ENCODE assay signal across 19 mouse cellular contexts in genomic region chr16:32641440-32642219, GRCm38 (mm10). TPM values are rescaled to one million over a fixed set of nuclear protein-coding genes. Genes with fewer than 3 reads are reported as not detected.
DNase-seq lines count a peak whose midpoint lies in the region; ATAC-seq and TF ChIP-seq lines count a peak whose summit lies in the region.
"Had no signal": no experiment of that assay in that cellular context is flagged by ENCODE, and none has a peak within 500 bp of the region (broad histone marks: within the 10 kb centered on the region; RNA-seq: fewer than 3 reads in every experiment).

No protein-coding gene starts in this region.

- DNase-seq in embryonic facial prominence, embryonic 10.5 days (ENCODE audit: low spot score) = no peak
- no peak for DNase-seq in kidney, postnatal 36 days
- DNase-seq in midbrain, postnatal 0 days (ENCODE audit: low spot score) = no peak
- no peak for DNase-seq in adrenal gland, postnatal 10 days
- DNase-seq: cerebellum, adult 11 months; heart, postnatal 14 days; liver, postnatal 0 days; lung, postnatal 4 days; right cerebral cortex, postnatal 4 days; thymus, postnatal 25 days had no signal

- no peak overlapping the region for H3K4me3 ChIP-seq in embryonic facial prominence, embryonic 15.5 days (replicated peaks)
- H3K4me3 ChIP-seq in embryonic facial prominence, embryonic 10.5 days = no peak overlapping the region
- H3K4me3 ChIP-seq in kidney, embryonic 14.5 days (ENCODE audit: low read length) = no peak overlapping the region
- no peak overlapping the region for H3K4me3 ChIP-seq in midbrain, postnatal 0 days (ENCODE audit: low read depth, low read length)
- H3K4me3 ChIP-seq in midbrain, embryonic 15.5 days = no peak overlapping the region
- no peak overlapping the region for H3K4me3 ChIP-seq in neural tube, embryonic 15.5 days (replicated peaks)
- H3K4me3 ChIP-seq: layer of hippocampus, adult 2 months; left cerebral cortex, adult 2 months; limb, embryonic 15.5 days; neural tube, embryonic 12.5 days had no signal

- 0 out of 2 replicates have a peak overlapping the region, but pooled peaks have one; percentile 11 for H3K27ac ChIP-seq in embryonic facial prominence, embryonic 15.5 days (replicated peaks)
- no peak overlapping the region for H3K27ac ChIP-seq in embryonic facial prominence, embryonic 10.5 days (replicated peaks)
- H3K27ac ChIP-seq in kidney, embryonic 14.5 days (ENCODE audit: low read depth, low read length) = no peak overlapping the region
- 0 out of 2 replicates have a peak overlapping the region, but pooled peaks have one; percentile 26 for H3K27ac ChIP-seq in midbrain, postnatal 0 days (ENCODE audit: low read depth, low read length)
- H3K27ac ChIP-seq in midbrain, embryonic 15.5 days = no peak overlapping the region
- H3K27ac ChIP-seq in neural tube, embryonic 15.5 days (replicated peaks) = peak overlapping the region; percentile 35
- H3K27ac ChIP-seq: layer of hippocampus, adult 2 months; left cerebral cortex, adult 2 months; limb, embryonic 15.5 days; neural tube, embryonic 12.5 days had no signal

- WGBS in embryonic facial prominence, embryonic 15.5 days = 57% methylated on average over 20 of the region's 20 CpGs
- WGBS in embryonic facial prominence, embryonic 10.5 days = 71% methylated on average over 20 of the region's 20 CpGs
- WGBS in kidney, embryonic 14.5 days = 60% methylated on average over 18 of the region's 20 CpGs
- WGBS in midbrain, postnatal 0 days = 63% methylated on average over 19 of the region's 20 CpGs
- 64% methylated on average over 20 of the region's 20 CpGs for WGBS in midbrain, embryonic 15.5 days
- WGBS in neural tube, embryonic 15.5 days = 61% methylated on average over 19 of the region's 20 CpGs

- no peaks in the 10 kb centered on the region for H3K27me3 ChIP-seq in embryonic facial prominence, embryonic 15.5 days
- 0 out of 2 replicates have a peak, but pooled peaks cover 3% of the 10 kb centered on the region for H3K27me3 ChIP-seq in embryonic facial prominence, embryonic 10.5 days (replicated peaks; ENCODE audit: low read depth, poor library complexity, severe bottlenecking)
- H3K27me3 ChIP-seq in kidney, embryonic 14.5 days (ENCODE audit: control insufficient read depth, insufficient read depth, low read length) = no peaks in the 10 kb centered on the region
- no peaks in the 10 kb centered on the region for H3K27me3 ChIP-seq in midbrain, postnatal 0 days (ENCODE audit: insufficient read depth, low read length)
- no peaks in the 10 kb centered on the region for H3K27me3 ChIP-seq in midbrain, embryonic 15.5 days (replicated peaks)
- no peaks in the 10 kb centered on the region for H3K27me3 ChIP-seq in neural tube, embryonic 15.5 days (replicated peaks)
- H3K27me3 ChIP-seq: limb, embryonic 15.5 days; neural tube, embryonic 12.5 days had no signal

- no peak for ATAC-seq in embryonic facial prominence, embryonic 15.5 days (ENCODE audit: insufficient number of reproducible peaks, low FRiP score, low TSS enrichment, low read depth)
- no peak for ATAC-seq in kidney, embryonic 14.5 days (ENCODE audit: low FRiP score, low TSS enrichment)
- ATAC-seq in midbrain, postnatal 0 days (ENCODE audit: low FRiP score) = no peak
- no peak for ATAC-seq in midbrain, embryonic 15.5 days (replicated peaks)
- ATAC-seq in neural tube, embryonic 15.5 days (ENCODE audit: low FRiP score) = no peak
- ATAC-seq: intestine, embryonic 16.5 days; liver, postnatal 0 days had no signal

- H3K4me2 ChIP-seq in embryonic facial prominence, embryonic 15.5 days (replicated peaks) = no peak overlapping the region
- H3K4me2 ChIP-seq in kidney, embryonic 14.5 days (replicated peaks; ENCODE audit: low read depth, low read length) = peak overlapping the region; percentile 19; the same call in 1 of the 2 replicates
- H3K4me2 ChIP-seq in midbrain, postnatal 0 days (ENCODE audit: low read depth, low read length, poor library complexity, severe bottlenecking) = peak overlapping the region; percentile 19; the same call in 1 of the 2 replicates
- no peak overlapping the region for H3K4me2 ChIP-seq in midbrain, embryonic 15.5 days
- peak overlapping the region; percentile 29 for H3K4me2 ChIP-seq in neural tube, embryonic 15.5 days
- H3K4me2 ChIP-seq: limb, embryonic 15.5 days; neural tube, embryonic 12.5 days had no signal

- peaks cover 40% of the 10 kb centered on the region for H3K4me1 ChIP-seq in embryonic facial prominence, embryonic 15.5 days
- H3K4me1 ChIP-seq in embryonic facial prominence, embryonic 10.5 days = peaks cover 30% of the 10 kb centered on the region
- H3K4me1 ChIP-seq in kidney, embryonic 14.5 days (ENCODE audit: control insufficient read depth, insufficient read depth, low read length) = peaks cover 26% of the 10 kb centered on the region
- peaks cover 9% of the 10 kb centered on the region; the same call in 1 of the 2 replicates for H3K4me1 ChIP-seq in midbrain, postnatal 0 days (ENCODE audit: insufficient read depth, low read length)
- peaks cover 24% of the 10 kb centered on the region for H3K4me1 ChIP-seq in midbrain, embryonic 15.5 days
- H3K4me1 ChIP-seq in neural tube, embryonic 15.5 days = peaks cover 38% of the 10 kb centered on the region

- H3K36me3 ChIP-seq in embryonic facial prominence, embryonic 15.5 days = no peaks in the 10 kb centered on the region
- H3K36me3 ChIP-seq in embryonic facial prominence, embryonic 10.5 days (replicated peaks) = no peaks in the 10 kb centered on the region; the same call in 1 of the 2 replicates
- H3K36me3 ChIP-seq in kidney, embryonic 14.5 days (ENCODE audit: control insufficient read depth, insufficient read depth, low read length) = no peaks in the 10 kb centered on the region
- no peaks in the 10 kb centered on the region for H3K36me3 ChIP-seq in midbrain, postnatal 0 days (ENCODE audit: insufficient read depth, low read length)
- H3K36me3 ChIP-seq in midbrain, embryonic 15.5 days (replicated peaks) = no peaks in the 10 kb centered on the region
- H3K36me3 ChIP-seq in neural tube, embryonic 15.5 days = no peaks in the 10 kb centered on the region
- H3K36me3 ChIP-seq: limb, embryonic 15.5 days; neural tube, embryonic 12.5 days had no signal

- no peak for TF ChIP-seq CTCF in midbrain, postnatal 0 days (IDR thresholded peaks at IDR 0.05)

- H3K9ac ChIP-seq in embryonic facial prominence, embryonic 15.5 days = no peak overlapping the region
- H3K9ac ChIP-seq in kidney, embryonic 14.5 days (ENCODE audit: low read depth, low read length) = 0 out of 2 replicates have a peak overlapping the region, but pooled peaks have one; percentile 2
- H3K9ac ChIP-seq in midbrain, postnatal 0 days (replicated peaks; ENCODE audit: low read length, poor library complexity, severe bottlenecking) = no peak overlapping the region
- no peak overlapping the region for H3K9ac ChIP-seq in midbrain, embryonic 15.5 days
- H3K9ac ChIP-seq in neural tube, embryonic 15.5 days (replicated peaks) = peak overlapping the region; percentile 20; the same call in 1 of the 2 replicates
- H3K9ac ChIP-seq: limb, embryonic 15.5 days; liver, postnatal 0 days; neural tube, embryonic 12.5 days had no signal

- H3K9me3 ChIP-seq in embryonic facial prominence, embryonic 15.5 days (replicated peaks) = no peaks in the 10 kb centered on the region
- no peaks in the 10 kb centered on the region for H3K9me3 ChIP-seq in embryonic facial prominence, embryonic 10.5 days
- no peaks in the 10 kb centered on the region for H3K9me3 ChIP-seq in kidney, embryonic 14.5 days (ENCODE audit: control insufficient read depth, low read length)
- no peaks in the 10 kb centered on the region for H3K9me3 ChIP-seq in midbrain, postnatal 0 days (ENCODE audit: low read length)
- no peaks in the 10 kb centered on the region for H3K9me3 ChIP-seq in midbrain, embryonic 15.5 days
- H3K9me3 ChIP-seq in neural tube, embryonic 15.5 days (replicated peaks) = no peaks in the 10 kb centered on the region
- H3K9me3 ChIP-seq: limb, embryonic 15.5 days; neural tube, embryonic 12.5 days had no signal

RNA-seq across cellular contexts. Expression of gene Tnk2, which starts 2.0 kb away (rescaled TPM):
- polyA plus RNA-seq in embryonic facial prominence, embryonic 15.5 days (2015; fragmentation: Nextera tagmentation; extraction: Ambion mirVana) = 16.3 and 19.3 TPM in 2 replicates
- polyA plus RNA-seq in embryonic facial prominence, embryonic 10.5 days (2016; fragmentation: Nextera tagmentation; extraction: Ambion mirVana) = 8.6 and 8.7 TPM in 2 replicates
- 10.7 and 11.0 TPM in 2 replicates for polyA plus RNA-seq in kidney, embryonic 14.5 days (2014; fragmentation: Nextera tagmentation; extraction: Ambion mirVana)
- 69.1 and 81.7 TPM in 2 replicates for total RNA-seq in midbrain, postnatal 0 days (2014; rRNA removed)
- polyA plus RNA-seq in midbrain, postnatal 0 days (2015; fragmentation: Nextera tagmentation; extraction: Ambion mirVana) = 15.7 and 16.5 TPM in 2 replicates
- 22.0 and 24.2 TPM in 2 replicates for polyA plus RNA-seq in midbrain, embryonic 15.5 days (2015; fragmentation: Nextera tagmentation; extraction: Ambion mirVana)
- polyA plus RNA-seq in neural tube, embryonic 15.5 days (2015; fragmentation: Nextera tagmentation; extraction: Ambion mirVana) = 20.0 and 23.2 TPM in 2 replicates
- 10 to 100 TPM; 45.1 to 85.2 TPM for total RNA-seq in adrenal gland, postnatal 10 days (2021)

RNA-seq across cellular contexts. Expression of gene Tfrc, which starts 32.9 kb away (rescaled TPM):
- 19.8 and 24.0 TPM in 2 replicates for polyA plus RNA-seq in embryonic facial prominence, embryonic 15.5 days (2015; fragmentation: Nextera tagmentation; extraction: Ambion mirVana)
- 50.0 and 61.5 TPM in 2 replicates for polyA plus RNA-seq in embryonic facial prominence, embryonic 10.5 days (2016; fragmentation: Nextera tagmentation; extraction: Ambion mirVana)
- polyA plus RNA-seq in kidney, embryonic 14.5 days (2014; fragmentation: Nextera tagmentation; extraction: Ambion mirVana) = 38.1 and 62.0 TPM in 2 replicates
- 51.2 and 91.4 TPM in 2 replicates for total RNA-seq in midbrain, postnatal 0 days (2014; rRNA removed)
- 39.8 and 40.6 TPM in 2 replicates for polyA plus RNA-seq in midbrain, postnatal 0 days (2015; fragmentation: Nextera tagmentation; extraction: Ambion mirVana)
- 33.0 and 35.6 TPM in 2 replicates for polyA plus RNA-seq in midbrain, embryonic 15.5 days (2015; fragmentation: Nextera tagmentation; extraction: Ambion mirVana)
- 32.7 and 33.1 TPM in 2 replicates for polyA plus RNA-seq in neural tube, embryonic 15.5 days (2015; fragmentation: Nextera tagmentation; extraction: Ambion mirVana)
- 100 to 1,000 TPM; 138 to 212 TPM for total RNA-seq in adrenal gland, postnatal 10 days (2021)

Comparison
In these comparisons a context has a peak if more than half of its experiments do, and no peak if none do; other contexts are left out.
1. H3K27ac ChIP-seq: peak in embryonic facial prominence, embryonic 15.5 days (single experiment), midbrain, postnatal 0 days (single experiment) and neural tube, embryonic 15.5 days (single experiment); none in embryonic facial prominence, embryonic 10.5 days (single experiment), kidney, embryonic 14.5 days (single experiment) and midbrain, embryonic 15.5 days (single experiment).
2. H3K4me2 ChIP-seq: peak in kidney, embryonic 14.5 days (single experiment), midbrain, postnatal 0 days (single experiment) and neural tube, embryonic 15.5 days (single experiment); none in embryonic facial prominence, embryonic 15.5 days (single experiment) and midbrain, embryonic 15.5 days (single experiment).
3. H3K9ac ChIP-seq: peak in kidney, embryonic 14.5 days (single experiment) and neural tube, embryonic 15.5 days (single experiment); none in embryonic facial prominence, embryonic 15.5 days (single experiment), midbrain, postnatal 0 days (single experiment) and midbrain, embryonic 15.5 days (single experiment).